Mouse (Mus musculus) erythroblast, embryonic 14.5 days (primary cell): ENCODE results near the gene Ccnt2. TPM values are rescaled to one million over a fixed set of nuclear protein-coding genes. Genes with fewer than 3 reads are reported as not detected.
A peak's percentile ranks its signal among the peaks of the same experiment; 100 is the strongest.

ENCODE experiments used
- H3K27me3 ChIP-seq: 2 replicates; pipeline ENCODE4 v1.6.1; 2012; ENCODE audit warnings: inconsistent platforms; ENCODE audit not compliant: control insufficient read depth
- H3K36me3 ChIP-seq: 2 replicates; pipeline ENCODE4 v1.6.1; 2012; ENCODE audit warnings: mild to moderate bottlenecking, inconsistent platforms; ENCODE audit not compliant: control insufficient read depth
- H3K4me1 ChIP-seq: 2 replicates; pipeline ENCODE4 v1.6.1; 2012; ENCODE audit warnings: inconsistent platforms; ENCODE audit not compliant: control insufficient read depth
- H3K4me3 ChIP-seq: replicated peaks from 2 replicates; pipeline ENCODE3; 2012; ENCODE audit warnings: moderate library complexity, mild to moderate bottlenecking, inconsistent platforms
- H3K9me3 ChIP-seq: 2 replicates; pipeline ENCODE4 v1.6.1; 2012; ENCODE audit warnings: low read length, inconsistent platforms, mixed read lengths; ENCODE audit not compliant: control insufficient read depth
- GATA1 ChIP-seq: IDR thresholded peaks from 2 replicates; pipeline ENCODE4 v1.6.1; 2012; ENCODE audit warnings: low read length, inconsistent platforms, mixed read lengths
- TAL1 ChIP-seq: IDR thresholded peaks from 3 replicates; pipeline ENCODE4 v1.6.1; 2012; ENCODE audit warnings: low read length, inconsistent platforms, mixed read lengths
- polyA plus RNA-seq: library from polyadenylated mRNA; stranded (reverse); fragments of >175 nt; gene quantifications from 2 replicates; pipeline ENCODE4 v1.2.3, GENCODE M21; 2012

Gene Ccnt2
- polyA plus RNA-seq: 1.2 TPM in 2 replicates

GRCm38 (mm10) chr1:127773803-127774500 lies at the start of gene Ccnt2:
TSS of gene Ccnt2 (plus strand) at chr1:127774164.
- Histone ChIP-seq H3K9me3 (no peaks in the 10 kb centered on the region), H3K4me1 (peaks cover 46% of the 10 kb centered on the region), H3K4me3 (peak within 1 kb of the TSS; percentile 87), H3K36me3 (peaks cover 44% of the 10 kb centered on the region), H3K27me3 (no peaks in the 10 kb centered on the region)
- TF ChIP-seq TAL1: no peak
- TF ChIP-seq GATA1: no peak

DNA sequence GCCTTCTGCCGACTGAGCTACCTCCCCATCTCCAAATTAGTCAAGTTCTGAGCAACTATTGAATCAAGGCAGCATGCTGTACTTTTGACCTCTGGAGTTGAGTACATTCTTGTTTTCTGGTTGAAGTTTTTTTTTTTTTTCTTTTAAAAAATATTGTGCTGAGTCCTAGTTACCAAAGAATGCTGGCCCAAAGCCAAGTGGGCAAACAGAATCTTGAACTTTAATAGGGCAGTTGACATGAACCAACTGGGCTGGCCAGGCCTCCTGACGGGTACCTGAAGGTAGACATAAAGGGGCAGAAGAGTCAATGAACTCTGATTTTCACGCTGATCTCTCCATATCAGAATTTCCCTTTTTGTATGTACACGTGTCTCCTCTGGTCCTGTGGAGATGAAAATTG lies 44.9 kb upstream of the Ccnt2 start, which contains the start of gene Acmsd:
Gene Acmsd (plus strand): TSS at position 318 of the 400 bp plus-strand sequence.
- peaks cover 2% of the 10 kb centered on the region; the same call in 1 of the 2 replicates for H3K27me3 ChIP-seq
- H3K4me3 ChIP-seq: no peak within 1 kb of the TSS
- H3K4me1 ChIP-seq: no peaks in the 10 kb centered on the region
- TF ChIP-seq TAL1 (no peak), GATA1 (no peak)
- H3K36me3 ChIP-seq: no peaks in the 10 kb centered on the region
- H3K9me3 ChIP-seq: peaks cover 4% of the 10 kb centered on the region

DNA sequence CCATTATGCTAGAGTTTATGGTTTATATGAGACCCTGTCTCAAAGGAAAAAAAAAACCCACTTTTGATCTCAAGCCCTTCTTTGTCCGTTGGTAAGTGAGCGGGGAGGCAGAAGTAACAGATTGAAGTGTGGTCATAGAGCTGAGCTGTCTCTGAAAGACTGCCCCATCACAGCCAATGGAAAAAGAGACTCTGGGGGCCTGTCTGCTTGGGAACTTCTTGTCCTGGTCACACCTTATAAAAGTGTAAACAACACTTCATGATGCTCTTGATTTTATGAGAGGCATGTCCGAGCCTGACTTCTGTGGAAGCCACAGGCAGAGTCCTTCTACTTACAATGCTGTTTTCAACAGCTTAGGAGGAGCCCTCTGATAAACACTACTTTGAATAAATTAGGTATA lies 42.9 kb upstream of the Ccnt2 start:
- no peak for TF ChIP-seq GATA1
- TF ChIP-seq TAL1: no peak
- Histone ChIP-seq H3K9me3 (peaks cover 4% of the 10 kb centered on the region), H3K4me3 (no peak overlapping the region), H3K4me1 (no peaks in the 10 kb centered on the region), H3K27me3 (peaks cover 2% of the 10 kb centered on the region; the same call in 1 of the 2 replicates), H3K36me3 (no peaks in the 10 kb centered on the region)

- TF ChIP-seq GATA1 (no peak), TAL1 (no peak)
- no peak overlapping the region for H3K4me3 ChIP-seq
- H3K9me3 ChIP-seq: peaks cover 4% of the 10 kb centered on the region
- H3K4me1 ChIP-seq: no peaks in the 10 kb centered on the region
- no peaks in the 10 kb centered on the region for H3K36me3 ChIP-seq
- peaks cover 5% of the 10 kb centered on the region; the same call in 1 of the 2 replicates for H3K27me3 ChIP-seq
These were observed 41.5 kb upstream of the Ccnt2 start for GRCm38 (mm10) chr1:127732435-127732834.

DNA sequence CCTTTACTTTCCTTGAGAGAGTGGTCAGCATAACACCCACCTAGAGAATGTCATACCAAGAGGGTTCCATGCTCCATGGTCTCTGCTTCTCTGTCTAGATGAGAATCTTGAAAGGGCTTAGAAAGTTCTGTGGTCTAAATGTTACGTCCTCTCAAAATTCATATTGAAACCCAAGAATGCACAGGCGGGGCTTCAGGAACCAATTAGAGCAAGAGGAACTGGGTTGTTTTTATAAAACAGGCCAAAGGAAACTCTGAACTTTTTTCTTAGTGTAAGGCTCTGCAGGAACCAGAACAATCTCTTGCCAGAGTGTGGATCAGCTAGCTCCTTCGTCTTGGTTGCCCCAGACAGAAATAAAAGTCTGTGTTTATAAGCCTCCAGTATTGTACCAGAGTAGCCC lies 41.1 kb upstream of the Ccnt2 start:
- no peaks in the 10 kb centered on the region for H3K36me3 ChIP-seq
- H3K4me1 ChIP-seq: no peaks in the 10 kb centered on the region
- peaks cover 5% of the 10 kb centered on the region; the same call in 1 of the 2 replicates for H3K27me3 ChIP-seq
- peaks cover 4% of the 10 kb centered on the region for H3K9me3 ChIP-seq
- no peak overlapping the region for H3K4me3 ChIP-seq
- TF ChIP-seq GATA1 (no peak), TAL1 (no peak)

- Histone ChIP-seq H3K9me3 (no peaks in the 10 kb centered on the region), H3K4me1 (no peaks in the 10 kb centered on the region), H3K36me3 (no peaks in the 10 kb centered on the region), H3K4me3 (no peak overlapping the region), H3K27me3 (peaks cover 13% of the 10 kb centered on the region)
- TF ChIP-seq GATA1 (no peak), TAL1 (no peak)
These were observed 38.6 kb upstream of the Ccnt2 start for GRCm38 (mm10) chr1:127735356-127735755.

DNA sequence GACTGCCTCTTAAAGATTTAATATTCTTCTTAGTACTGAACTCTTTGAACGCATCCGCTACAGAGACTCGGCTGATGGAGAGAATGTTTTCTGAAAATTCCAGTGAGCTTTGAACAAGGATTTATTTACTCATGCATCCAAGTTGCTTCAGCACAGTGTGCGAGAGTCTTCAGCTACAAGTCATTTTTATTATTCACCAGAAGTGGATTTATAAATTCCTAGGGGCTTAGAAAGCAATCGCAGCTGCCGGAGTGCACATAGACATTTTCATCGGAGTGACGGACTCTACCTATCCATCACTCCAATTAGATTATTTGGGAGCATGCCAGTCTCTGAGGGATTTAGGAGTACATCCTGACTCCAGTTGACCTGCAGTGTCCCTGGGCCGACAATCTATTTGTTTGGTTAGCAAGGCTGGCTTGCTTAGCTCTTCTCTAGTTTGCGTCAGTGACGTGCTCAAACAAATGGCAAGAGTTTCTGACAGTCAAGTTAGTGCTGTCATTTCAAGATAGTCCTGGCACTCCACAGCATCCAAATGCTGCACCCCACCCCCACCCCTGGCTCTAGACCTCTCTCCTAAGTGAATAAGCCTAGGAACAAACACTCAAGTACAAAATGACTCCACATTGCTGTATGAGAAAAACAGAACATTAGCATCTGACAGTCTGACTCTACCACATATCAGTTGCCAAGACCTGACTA lies 23.4 kb upstream of the Ccnt2 start:
- Histone ChIP-seq H3K4me1 (peaks cover 41% of the 10 kb centered on the region), H3K27me3 (no peaks in the 10 kb centered on the region), H3K4me3 (no peak overlapping the region), H3K36me3 (no peaks in the 10 kb centered on the region; the same call in 1 of the 2 replicates), H3K9me3 (no peaks in the 10 kb centered on the region)
- TF ChIP-seq GATA1 (no peak), TAL1 (no peak)

DNA sequence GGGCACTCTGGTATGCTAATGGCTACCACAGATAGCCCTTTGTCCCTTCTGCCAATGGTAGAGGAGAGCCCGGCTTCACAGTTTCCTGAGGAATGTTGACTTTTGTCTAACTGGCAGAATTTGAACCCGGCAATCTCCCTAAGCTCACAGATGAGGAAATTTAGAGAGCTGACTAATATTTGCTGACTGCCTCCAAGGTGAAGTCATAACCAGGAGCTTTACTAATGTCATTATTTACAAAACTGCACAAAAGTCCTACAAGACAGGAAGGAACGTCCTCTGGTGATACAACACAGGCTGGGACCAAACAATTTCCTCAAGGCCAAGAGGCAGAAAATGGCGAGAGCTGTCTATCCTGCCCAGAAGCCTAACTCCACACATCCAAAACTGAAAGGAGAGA lies 18.2 kb upstream of the Ccnt2 start:
- no peak overlapping the region for H3K4me3 ChIP-seq
- H3K9me3 ChIP-seq: no peaks in the 10 kb centered on the region
- H3K36me3 ChIP-seq: peaks cover 15% of the 10 kb centered on the region
- TF ChIP-seq GATA1 (no peak), TAL1 (no peak)
- H3K27me3 ChIP-seq: no peaks in the 10 kb centered on the region
- peaks cover 67% of the 10 kb centered on the region for H3K4me1 ChIP-seq
